Mouse (Mus musculus): ENCODE data around the gene Mcee. TPM values are rescaled to one million over a fixed set of nuclear protein-coding genes. Genes with fewer than 3 reads are reported as not detected.

Gene Mcee
- polyA plus RNA-seq, 1 experiment from 2014 or later, result 54.8 TPM

DNA sequence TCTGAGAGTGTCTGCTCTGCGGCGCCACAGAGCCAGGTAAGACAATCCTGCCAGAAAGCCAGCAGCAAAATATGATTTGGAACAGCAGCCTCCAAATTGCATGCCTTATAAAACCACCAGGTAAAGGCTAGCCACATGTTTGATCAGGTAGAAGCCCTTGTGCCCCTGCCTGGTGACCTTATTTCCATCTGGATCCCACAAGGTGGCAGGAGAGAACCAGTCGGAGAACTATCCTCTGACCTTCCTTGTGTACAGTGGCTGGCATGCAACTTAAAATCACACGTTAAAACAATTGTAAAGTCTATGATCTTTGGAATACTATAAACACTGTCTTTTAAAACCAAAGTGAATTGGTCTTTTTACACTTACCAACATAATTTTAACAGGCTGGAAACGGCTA is 32.5 kb downstream of the Mcee start:
- no peak overlapping the region for H3K4me3 ChIP-seq (ENCODE audit: low read depth, low read length)
- ATAC-seq (ENCODE audit: insufficient read depth), result no peak

DNA sequence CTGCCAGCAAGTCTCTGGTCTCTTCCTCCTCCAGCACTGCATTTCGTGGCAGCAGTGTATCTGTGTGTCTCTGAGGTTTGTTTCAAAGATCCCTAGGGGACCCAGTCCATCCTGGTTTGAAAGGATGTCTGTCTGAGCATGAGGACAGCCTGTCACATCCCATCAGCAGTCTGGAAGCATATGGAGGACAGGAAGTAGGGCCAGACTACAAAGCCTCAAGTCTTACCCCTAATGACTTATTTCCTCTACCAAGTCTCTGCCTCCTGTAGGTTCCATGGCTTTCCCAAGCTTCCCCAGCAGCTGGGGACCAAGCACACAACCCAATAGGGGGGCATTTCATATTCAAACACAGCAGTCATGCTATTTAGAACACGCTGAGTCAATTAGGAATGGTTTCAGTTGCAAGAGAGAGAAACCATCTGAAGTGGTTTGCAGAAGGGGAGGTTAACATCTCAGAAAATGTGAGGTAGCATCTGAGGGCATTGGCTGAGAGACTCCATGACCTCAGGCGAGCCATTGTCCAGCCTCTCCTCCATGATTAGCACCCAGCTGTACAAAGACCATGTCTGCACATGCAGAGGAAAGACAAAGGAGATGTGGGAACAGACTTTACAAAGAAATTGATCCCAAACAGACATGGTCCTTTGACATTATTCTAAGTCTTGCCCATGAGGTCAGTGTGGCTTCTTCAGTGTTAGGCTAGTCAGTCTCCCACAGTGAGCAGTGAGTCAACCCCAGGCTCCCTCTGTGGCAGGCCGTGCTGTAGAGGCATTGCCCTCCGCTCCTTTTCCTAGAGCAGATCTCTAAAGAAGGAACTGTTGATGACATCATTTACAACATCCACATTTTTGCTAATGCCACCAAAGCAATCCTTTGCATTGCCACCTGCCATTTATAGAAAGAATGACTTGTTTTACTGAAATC is 47.5 kb downstream of the Mcee start:
- Histone ChIP-seq H3K27me3 (ENCODE audit: insufficient read depth, low read length) (no peaks in the 10 kb centered on the region), H3K4me2 (no peak overlapping the region), H3K9ac (no peak overlapping the region), H3K36me3 (ENCODE audit: insufficient read depth) (no peaks in the 10 kb centered on the region), H3K4me1 (ENCODE audit: insufficient read depth) (no peaks in the 10 kb centered on the region), H3K4me3 (ENCODE audit: low read depth, low read length) (no peak overlapping the region), H3K9me3 (ENCODE audit: low read depth, low read length) (no peaks in the 10 kb centered on the region), H3K27ac (ENCODE audit: low read depth) (no peak overlapping the region)
- no peak for TF ChIP-seq CTCF (IDR thresholded peaks at IDR 0.05; ENCODE audit: low read depth)
- ATAC-seq (ENCODE audit: insufficient read depth) (no peak), DNase-seq (no peak)
- 66% methylated on average over 5 of the region's 5 CpGs for WGBS

More for the DNA sequence above, 32.5 kb downstream of the Mcee start:
- H3K36me3 ChIP-seq (ENCODE audit: insufficient read depth), result no peaks in the 10 kb centered on the region
- H3K9me3 ChIP-seq (ENCODE audit: low read depth, low read length), result no peaks in the 10 kb centered on the region
- no peak overlapping the region for H3K9ac ChIP-seq
- peak; percentile 9 for DNase-seq
- H3K4me2 ChIP-seq, result no peak overlapping the region
- peak; percentile 22; the same call in 1 of the 2 replicates for TF ChIP-seq CTCF (IDR thresholded peaks at IDR 0.05; ENCODE audit: low read depth)
- H3K4me1 ChIP-seq (ENCODE audit: insufficient read depth), result no peaks in the 10 kb centered on the region
- H3K27ac ChIP-seq (ENCODE audit: low read depth), result no peak overlapping the region
- no peaks in the 10 kb centered on the region for H3K27me3 ChIP-seq (ENCODE audit: insufficient read depth, low read length)
- WGBS, result 59% methylated on average over 5 of the region's 5 CpGs

DNA sequence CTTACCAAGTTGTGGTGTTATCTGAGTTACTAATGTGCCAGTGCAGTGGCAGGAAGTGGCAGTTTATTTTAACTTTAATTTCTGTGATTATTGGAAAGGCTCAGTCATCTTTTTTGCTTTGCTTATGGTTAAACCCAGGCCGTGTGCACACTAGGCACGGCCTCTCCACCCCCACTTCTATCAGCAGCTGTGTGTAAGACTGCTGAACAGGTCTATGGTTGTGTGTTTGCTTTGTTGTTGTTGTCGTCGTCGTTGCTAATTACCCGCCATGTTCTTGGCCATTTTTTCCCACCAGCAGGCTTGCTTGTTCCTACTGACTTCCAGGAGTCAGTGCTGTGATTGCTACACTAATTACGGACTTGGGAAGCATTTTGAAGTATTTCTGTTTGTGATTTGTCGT is 48.1 kb downstream of the Mcee start:
- Histone ChIP-seq H3K4me1 (ENCODE audit: insufficient read depth) (no peaks in the 10 kb centered on the region), H3K27me3 (ENCODE audit: insufficient read depth, low read length) (no peaks in the 10 kb centered on the region), H3K4me2 (no peak overlapping the region), H3K36me3 (ENCODE audit: insufficient read depth) (no peaks in the 10 kb centered on the region), H3K27ac (ENCODE audit: low read depth) (no peak overlapping the region), H3K9ac (no peak overlapping the region), H3K4me3 (ENCODE audit: low read depth, low read length) (no peak overlapping the region), H3K9me3 (ENCODE audit: low read depth, low read length) (no peaks in the 10 kb centered on the region)
- 75% methylated on average over 8 of the region's 8 CpGs for WGBS
- TF ChIP-seq CTCF (IDR thresholded peaks at IDR 0.05; ENCODE audit: low read depth), result no peak
- no peak for ATAC-seq (ENCODE audit: insufficient read depth)
- no peak for DNase-seq

DNA sequence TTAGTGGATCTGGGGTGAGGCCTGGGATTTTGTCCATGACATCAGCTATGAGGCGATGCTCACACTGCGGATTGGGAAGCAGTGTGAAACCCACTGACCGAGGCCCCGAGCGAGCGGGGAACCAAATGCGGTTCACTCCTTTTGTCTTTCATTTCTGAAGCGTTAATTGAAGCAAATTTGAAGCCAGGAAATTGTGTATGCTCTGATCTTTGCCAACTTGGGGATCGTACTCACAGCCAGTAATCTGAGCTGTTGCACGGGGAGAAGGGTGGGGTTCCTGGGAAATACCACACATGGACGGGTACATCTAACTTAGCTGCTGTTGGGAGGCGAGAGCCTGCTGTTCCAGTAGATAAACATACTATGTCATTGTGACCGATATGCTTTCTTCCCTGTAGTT is 58.2 kb downstream of the Mcee start:
- Histone ChIP-seq H3K9me3 (ENCODE audit: low read depth, low read length) (no peaks in the 10 kb centered on the region), H3K36me3 (ENCODE audit: insufficient read depth) (no peaks in the 10 kb centered on the region), H3K4me1 (ENCODE audit: insufficient read depth) (no peaks in the 10 kb centered on the region), H3K27me3 (ENCODE audit: insufficient read depth, low read length) (no peaks in the 10 kb centered on the region), H3K9ac (no peak overlapping the region), H3K4me2 (no peak overlapping the region), H3K27ac (ENCODE audit: low read depth) (no peak overlapping the region), H3K4me3 (ENCODE audit: low read depth, low read length) (no peak overlapping the region)
- ATAC-seq (ENCODE audit: insufficient read depth) (no peak), DNase-seq (no peak)
- TF ChIP-seq CTCF (IDR thresholded peaks at IDR 0.05; ENCODE audit: low read depth), result no peak
- WGBS, result 79% methylated on average over 13 of the region's 13 CpGs

DNA sequence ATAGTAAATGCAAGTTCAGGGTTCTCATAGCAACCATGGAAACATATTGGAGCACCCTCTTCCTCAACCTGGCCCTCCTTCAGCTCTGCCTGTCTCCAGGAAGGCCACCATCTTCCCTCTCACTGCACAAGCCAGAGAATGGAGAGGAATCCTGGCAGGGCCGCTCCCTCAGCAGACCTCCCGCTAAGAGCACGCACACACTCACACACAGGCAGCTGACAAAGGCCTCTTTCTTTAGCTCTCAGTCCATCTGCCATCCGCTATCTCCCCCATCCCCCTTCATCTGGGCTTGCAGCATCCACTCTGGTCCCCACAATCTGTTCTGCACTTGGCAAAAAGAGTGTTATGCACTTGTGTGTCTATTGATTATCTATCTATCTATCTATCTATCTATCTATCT is 59.0 kb downstream of the Mcee start:
- DNase-seq, result no peak
- H3K4me3 ChIP-seq (ENCODE audit: low read depth, low read length), result no peak overlapping the region
- peak; percentile 28; the same call in 1 of the 2 replicates for ATAC-seq (ENCODE audit: insufficient read depth)
- H3K27me3 ChIP-seq (ENCODE audit: insufficient read depth, low read length), result no peaks in the 10 kb centered on the region
- no peak overlapping the region for H3K4me2 ChIP-seq
- H3K9me3 ChIP-seq (ENCODE audit: low read depth, low read length), result no peaks in the 10 kb centered on the region
- H3K27ac ChIP-seq (ENCODE audit: low read depth), result no peak overlapping the region
- H3K4me1 ChIP-seq (ENCODE audit: insufficient read depth), result no peaks in the 10 kb centered on the region
- WGBS, result 68% methylated on average over 4 of the region's 4 CpGs
- H3K36me3 ChIP-seq (ENCODE audit: insufficient read depth), result no peaks in the 10 kb centered on the region
- H3K9ac ChIP-seq, result no peak overlapping the region
- TF ChIP-seq CTCF (IDR thresholded peaks at IDR 0.05; ENCODE audit: low read depth), result no peak

DNA sequence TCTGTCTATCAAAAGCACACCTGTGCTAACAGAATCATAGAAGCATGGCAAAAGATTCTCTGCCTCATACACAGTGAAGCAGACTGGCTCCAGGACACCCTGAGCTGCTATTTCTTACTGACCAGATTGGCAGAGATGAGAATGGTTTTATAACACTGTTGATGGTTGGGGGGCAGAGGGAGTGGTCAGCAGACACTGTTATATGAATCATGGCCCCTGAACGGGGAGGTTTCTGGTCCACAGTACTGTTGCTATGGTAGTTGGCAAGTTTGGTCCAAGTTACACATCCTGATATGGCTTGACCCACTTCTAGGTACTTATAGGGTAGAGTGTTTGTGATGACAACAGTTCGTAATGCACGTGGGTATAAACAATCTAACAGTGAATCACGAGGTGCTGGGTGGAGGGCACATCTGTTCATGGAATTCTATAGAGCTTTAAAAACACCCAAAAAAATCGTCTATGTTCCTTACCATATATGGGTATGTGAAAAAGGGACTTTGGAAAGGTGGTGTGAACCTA is 59.5 kb downstream of the Mcee start:
- TF ChIP-seq CTCF (IDR thresholded peaks at IDR 0.05; ENCODE audit: low read depth), result no peak
- H3K4me3 ChIP-seq (ENCODE audit: low read depth, low read length), result no peak overlapping the region
- ATAC-seq (ENCODE audit: insufficient read depth), result no peak

DNA sequence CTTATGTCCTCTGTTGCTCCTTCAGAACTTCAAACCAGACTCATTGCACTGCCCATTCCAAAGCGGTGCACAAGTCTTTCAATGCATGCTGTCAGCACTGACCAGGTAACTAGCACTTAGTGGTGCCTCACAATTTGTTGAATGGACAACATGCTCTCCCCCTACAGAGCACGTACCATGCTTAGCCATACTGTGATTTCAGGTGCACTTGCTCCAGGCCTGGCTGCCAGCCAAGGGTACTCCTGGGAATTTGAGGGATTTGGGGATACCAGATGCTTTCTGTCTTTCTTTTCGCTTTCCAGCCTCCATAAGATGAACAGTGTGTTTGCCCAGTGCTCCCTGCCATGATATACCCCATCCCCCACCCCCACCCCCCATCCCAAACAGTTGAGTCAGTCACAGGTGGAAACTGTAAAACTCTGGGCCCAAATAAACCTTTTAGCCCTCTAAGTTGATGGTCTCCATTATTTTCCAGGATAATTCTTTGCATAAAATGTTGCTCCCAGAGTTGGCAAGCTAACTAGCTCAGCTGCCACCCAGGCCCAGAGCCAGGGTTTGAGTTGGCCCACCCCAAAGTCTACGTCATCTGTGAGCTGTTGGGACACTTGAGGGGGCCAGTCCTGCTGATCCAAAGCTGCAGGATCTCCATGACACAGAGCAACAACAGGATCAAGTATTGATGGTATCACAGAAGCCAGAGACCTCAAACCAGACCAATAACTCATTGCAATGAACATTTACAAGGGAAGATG is 60.2 kb downstream of the Mcee start:
- no peak overlapping the region for H3K27ac ChIP-seq (ENCODE audit: low read depth)
- 69% methylated on average over 4 of the region's 4 CpGs for WGBS

More for the DNA sequence above, 59.5 kb downstream of the Mcee start:
- Histone ChIP-seq H3K27ac (ENCODE audit: low read depth) (no peak overlapping the region), H3K9me3 (ENCODE audit: low read depth, low read length) (no peaks in the 10 kb centered on the region), H3K4me2 (no peak overlapping the region), H3K4me1 (ENCODE audit: insufficient read depth) (no peaks in the 10 kb centered on the region), H3K27me3 (ENCODE audit: insufficient read depth, low read length) (no peaks in the 10 kb centered on the region), H3K9ac (no peak overlapping the region), H3K36me3 (ENCODE audit: insufficient read depth) (no peaks in the 10 kb centered on the region)
- DNase-seq, result no peak
- WGBS, result 43% methylated on average over 5 of the region's 5 CpGs

More for the DNA sequence above, 60.2 kb downstream of the Mcee start:
- ATAC-seq (ENCODE audit: insufficient read depth), result no peak
- Histone ChIP-seq H3K9ac (no peak overlapping the region), H3K4me1 (ENCODE audit: insufficient read depth) (no peaks in the 10 kb centered on the region), H3K27me3 (ENCODE audit: insufficient read depth, low read length) (no peaks in the 10 kb centered on the region), H3K4me3 (ENCODE audit: low read depth, low read length) (no peak overlapping the region), H3K4me2 (no peak overlapping the region), H3K9me3 (ENCODE audit: low read depth, low read length) (no peaks in the 10 kb centered on the region), H3K36me3 (ENCODE audit: insufficient read depth) (no peaks in the 10 kb centered on the region)
- DNase-seq, result peak; percentile 4
- no peak for TF ChIP-seq CTCF (IDR thresholded peaks at IDR 0.05; ENCODE audit: low read depth)

Measured in lung, embryonic 14.5 days (tissue).